Comparison of ENCODE assay signal across 8 mouse cellular contexts in genomic region chrX:7728922-7729265, GRCm38 (mm10). TPM values are rescaled to one million over a fixed set of nuclear protein-coding genes. Genes with fewer than 3 reads are reported as not detected.
DNase-seq lines count a peak whose midpoint lies in the region; ATAC-seq and TF ChIP-seq lines count a peak whose summit lies in the region.

No protein-coding gene starts in this region.

- H3K4me1 ChIP-seq in kidney, embryonic 16.5 days (ENCODE audit: insufficient read depth, low read length): no peaks in the 10 kb centered on the region
- no peaks in the 10 kb centered on the region for H3K4me1 ChIP-seq in cortical plate, adult 2 months (ENCODE audit: control insufficient read depth, insufficient read depth, low read length)
- peaks cover 13% of the 10 kb centered on the region for H3K4me1 ChIP-seq in hindbrain, embryonic 15.5 days (replicated peaks)
- peaks cover 6% of the 10 kb centered on the region; the same call in 1 of the 2 replicates for H3K4me1 ChIP-seq in midbrain, embryonic 16.5 days (ENCODE audit: control insufficient read depth, insufficient read depth, low read length)

- H3K27ac ChIP-seq in kidney, embryonic 16.5 days (ENCODE audit: low read length): no peak overlapping the region
- no peak overlapping the region for H3K27ac ChIP-seq in cortical plate, adult 2 months (ENCODE audit: insufficient read depth, low read length)
- H3K27ac ChIP-seq in hindbrain, embryonic 15.5 days (replicated peaks): peak overlapping the region; percentile 86
- peak overlapping the region; percentile 75 for H3K27ac ChIP-seq in midbrain, embryonic 16.5 days (ENCODE audit: low read length)

- no peaks in the 10 kb centered on the region for H3K27me3 ChIP-seq in kidney, embryonic 16.5 days (ENCODE audit: insufficient read depth, low read length)
- no peaks in the 10 kb centered on the region for H3K27me3 ChIP-seq in hindbrain, embryonic 15.5 days
- H3K27me3 ChIP-seq in midbrain, embryonic 16.5 days (ENCODE audit: control insufficient read depth, insufficient read depth, low read depth, low read length): no peaks in the 10 kb centered on the region

- peak overlapping the region; percentile 52 for H3K9ac ChIP-seq in kidney, embryonic 16.5 days (replicated peaks; ENCODE audit: low read length)
- peak overlapping the region; percentile 53 for H3K9ac ChIP-seq in hindbrain, embryonic 15.5 days
- H3K9ac ChIP-seq in midbrain, embryonic 16.5 days (ENCODE audit: low read depth, low read length): peak overlapping the region; percentile 65

- H3K36me3 ChIP-seq in kidney, embryonic 16.5 days (ENCODE audit: insufficient read depth, low read length): peaks cover 18% of the 10 kb centered on the region; the same call in 1 of the 2 replicates
- H3K36me3 ChIP-seq in hindbrain, embryonic 15.5 days: 0 out of 2 replicates have a peak, but pooled peaks cover 4% of the 10 kb centered on the region
- H3K36me3 ChIP-seq in midbrain, embryonic 16.5 days (ENCODE audit: control insufficient read depth, insufficient read depth, low read length): no peaks in the 10 kb centered on the region

- 33% methylated on average over 4 of the region's 4 CpGs for WGBS in kidney, embryonic 16.5 days
- 44% methylated on average over 4 of the region's 4 CpGs for WGBS in hindbrain, embryonic 15.5 days
- WGBS in midbrain, embryonic 16.5 days: 28% methylated on average over 4 of the region's 4 CpGs

- TF ChIP-seq POLR2A in cortical plate, adult 2 months (IDR thresholded peaks at IDR 0.05; ENCODE audit: extremely low read depth, insufficient read depth, low read length): no peak

- peak overlapping the region; percentile 53 for H3K4me3 ChIP-seq in kidney, embryonic 16.5 days (ENCODE audit: low read length)
- peak overlapping the region; percentile 76 for H3K4me3 ChIP-seq in cortical plate, adult 2 months (ENCODE audit: insufficient read depth, low read length)
- H3K4me3 ChIP-seq in hindbrain, embryonic 15.5 days: peak overlapping the region; percentile 54
- H3K4me3 ChIP-seq in midbrain, embryonic 16.5 days (ENCODE audit: low read depth, low read length): peak overlapping the region; percentile 49

- TF ChIP-seq CTCF in cortical plate, adult 2 months (IDR thresholded peaks at IDR 0.05; ENCODE audit: extremely low read depth, insufficient read depth, low read length): no peak

- no peaks in the 10 kb centered on the region for H3K9me3 ChIP-seq in kidney, embryonic 16.5 days (ENCODE audit: low read length)
- H3K9me3 ChIP-seq in hindbrain, embryonic 15.5 days: no peaks in the 10 kb centered on the region
- no peaks in the 10 kb centered on the region for H3K9me3 ChIP-seq in midbrain, embryonic 16.5 days (replicated peaks; ENCODE audit: control insufficient read depth, low read length, poor library complexity, severe bottlenecking)

- peak overlapping the region; percentile 58 for H3K4me2 ChIP-seq in kidney, embryonic 16.5 days (replicated peaks; ENCODE audit: low read depth, low read length)
- H3K4me2 ChIP-seq in hindbrain, embryonic 15.5 days: peak overlapping the region; percentile 59
- H3K4me2 ChIP-seq in midbrain, embryonic 16.5 days (ENCODE audit: low read length): peak overlapping the region; percentile 55

- DNase-seq in kidney, adult 8-10 months: no peak
- no peak for DNase-seq in thymus, postnatal 14 days
- DNase-seq in kidney, adult 18-20 months: no peak

- no peak for ATAC-seq in kidney, embryonic 16.5 days (ENCODE audit: low FRiP score, low TSS enrichment)
- ATAC-seq in hindbrain, embryonic 15.5 days (ENCODE audit: low FRiP score, low read depth): no peak; the same call in 1 of the 2 replicates
- no peak; the same call in 1 of the 2 replicates for ATAC-seq in midbrain, embryonic 16.5 days
- ATAC-seq in cerebellum, adult (ENCODE audit: insufficient number of reproducible peaks, low FRiP score, low TSS enrichment): no peak

RNA-seq across cellular contexts. Expression of gene Praf2, which starts 0.7 kb away (rescaled TPM):
- 69.3 and 74.7 TPM in 2 replicates for polyA plus RNA-seq in kidney, embryonic 16.5 days (2015; fragmentation: Nextera tagmentation; extraction: Ambion mirVana)
- 131 and 135 TPM in 2 replicates for polyA plus RNA-seq in cortical plate, adult 2 months (2012; rRNA removed)
- polyA plus RNA-seq in hindbrain, embryonic 15.5 days (2015; fragmentation: Nextera tagmentation; extraction: Ambion mirVana): 126 and 132 TPM in 2 replicates
- polyA plus RNA-seq in midbrain, embryonic 16.5 days (2015; fragmentation: Nextera tagmentation; extraction: Ambion mirVana): 132 and 139 TPM in 2 replicates

RNA-seq across cellular contexts. Expression of gene Gm45208, which starts 6.8 kb away (rescaled TPM):
- 0.59 TPM in 1 of 2 replicates, not detected in the other for polyA plus RNA-seq in kidney, embryonic 16.5 days (2015; fragmentation: Nextera tagmentation; extraction: Ambion mirVana)
- 0.46 TPM in 1 of 2 replicates, not detected in the other for polyA plus RNA-seq in cortical plate, adult 2 months (2012; rRNA removed)
- polyA plus RNA-seq in hindbrain, embryonic 15.5 days (2015; fragmentation: Nextera tagmentation; extraction: Ambion mirVana): 1.9 TPM in 1 of 2 replicates, not detected in the other
- not detected in 2 replicates for polyA plus RNA-seq in midbrain, embryonic 16.5 days (2015; fragmentation: Nextera tagmentation; extraction: Ambion mirVana)

RNA-seq across cellular contexts. Expression of gene Wdr45, which starts 14.8 kb away (rescaled TPM):
- 45.7 and 48.8 TPM in 2 replicates for polyA plus RNA-seq in kidney, embryonic 16.5 days (2015; fragmentation: Nextera tagmentation; extraction: Ambion mirVana)
- polyA plus RNA-seq in cortical plate, adult 2 months (2012; rRNA removed): 77.0 and 84.9 TPM in 2 replicates
- polyA plus RNA-seq in hindbrain, embryonic 15.5 days (2015; fragmentation: Nextera tagmentation; extraction: Ambion mirVana): 30.9 and 32.1 TPM in 2 replicates
- 29.9 and 30.8 TPM in 2 replicates for polyA plus RNA-seq in midbrain, embryonic 16.5 days (2015; fragmentation: Nextera tagmentation; extraction: Ambion mirVana)

RNA-seq across cellular contexts. Expression of gene Ccdc120, which starts 21.8 kb away (rescaled TPM):
- polyA plus RNA-seq in kidney, embryonic 16.5 days (2015; fragmentation: Nextera tagmentation; extraction: Ambion mirVana): 17.4 and 19.6 TPM in 2 replicates
- 23.2 and 23.9 TPM in 2 replicates for polyA plus RNA-seq in cortical plate, adult 2 months (2012; rRNA removed)
- polyA plus RNA-seq in hindbrain, embryonic 15.5 days (2015; fragmentation: Nextera tagmentation; extraction: Ambion mirVana): 63.2 and 66.1 TPM in 2 replicates
- 71.6 and 76.4 TPM in 2 replicates for polyA plus RNA-seq in midbrain, embryonic 16.5 days (2015; fragmentation: Nextera tagmentation; extraction: Ambion mirVana)

RNA-seq across cellular contexts. Expression of gene Gpkow, which starts 32.0 kb away (rescaled TPM):
- 47.6 and 50.4 TPM in 2 replicates for polyA plus RNA-seq in kidney, embryonic 16.5 days (2015; fragmentation: Nextera tagmentation; extraction: Ambion mirVana)
- 26.7 and 28.3 TPM in 2 replicates for polyA plus RNA-seq in cortical plate, adult 2 months (2012; rRNA removed)
- polyA plus RNA-seq in hindbrain, embryonic 15.5 days (2015; fragmentation: Nextera tagmentation; extraction: Ambion mirVana): 43.0 and 46.8 TPM in 2 replicates
- polyA plus RNA-seq in midbrain, embryonic 16.5 days (2015; fragmentation: Nextera tagmentation; extraction: Ambion mirVana): 49.0 and 49.9 TPM in 2 replicates

Comparison
In these comparisons a context has a peak if more than half of its experiments do, and no peak if none do; other contexts are left out.
1. H3K27ac ChIP-seq: peak in hindbrain, embryonic 15.5 days (single experiment) and midbrain, embryonic 16.5 days (single experiment); none in kidney, embryonic 16.5 days (single experiment) and cortical plate, adult 2 months (single experiment).
2. Peak in every context shown above with its lines, with median percentiles within 50 percentile points of each other: H3K4me2 ChIP-seq, H3K4me3 ChIP-seq and H3K9ac ChIP-seq.